Mouse (Mus musculus): Measurements from ENCODE around the gene Tent5c. TPM values are rescaled to one million over a fixed set of nuclear protein-coding genes. Genes with fewer than 3 reads are reported as not detected.
A peak's percentile ranks its signal among the peaks of the same experiment; 100 is the strongest.

Gene Tent5c
- polyA plus RNA-seq, 1 experiment from 2014 or later = 6.7 TPM

- Histone ChIP-seq H3K27me3 (no peaks in the 10 kb centered on the region), H3K9me3 (no peaks in the 10 kb centered on the region), H3K4me2 (replicated peaks) (no peak overlapping the region), H3K4me3 (no peak overlapping the region), H3K9ac (no peak overlapping the region), H3K27ac (no peak overlapping the region), H3K36me3 (no peaks in the 10 kb centered on the region), H3K4me1 (no peaks in the 10 kb centered on the region)
- no peak for ATAC-seq (ENCODE audit: low FRiP score, low read depth)
- WGBS = 76% methylated on average over 4 of the region's 4 CpGs
Observed at GRCm38 (mm10) chr3:100507174-100507573, 18.1 kb upstream of the Tent5c start.

- no peak; the same call in 1 of the 2 replicates for ATAC-seq (ENCODE audit: low FRiP score, low read depth)
- H3K27me3 ChIP-seq = no peaks in the 10 kb centered on the region
- no peak overlapping the region for H3K9ac ChIP-seq
- no peak overlapping the region for H3K4me3 ChIP-seq
- 71% methylated on average over 2 of the region's 2 CpGs for WGBS
- H3K27ac ChIP-seq = no peak overlapping the region
- no peaks in the 10 kb centered on the region for H3K36me3 ChIP-seq
- H3K9me3 ChIP-seq = no peaks in the 10 kb centered on the region
- no peaks in the 10 kb centered on the region for H3K4me1 ChIP-seq
- no peak overlapping the region for H3K4me2 ChIP-seq (replicated peaks)
Observed at GRCm38 (mm10) chr3:100506715-100507114, 17.6 kb upstream of the Tent5c start.

- no peaks in the 10 kb centered on the region for H3K4me1 ChIP-seq
- 0 out of 2 replicates have a peak, but pooled peaks cover 10% of the 10 kb centered on the region for H3K9me3 ChIP-seq
- WGBS = 61% methylated on average over 6 of the region's 6 CpGs
- no peak for ATAC-seq (ENCODE audit: low FRiP score, low read depth)
- H3K27me3 ChIP-seq = no peaks in the 10 kb centered on the region
- no peak overlapping the region for H3K4me2 ChIP-seq (replicated peaks)
- no peak overlapping the region for H3K4me3 ChIP-seq
- no peak overlapping the region for H3K9ac ChIP-seq
- no peaks in the 10 kb centered on the region for H3K36me3 ChIP-seq
- H3K27ac ChIP-seq = no peak overlapping the region
Observed at GRCm38 (mm10) chr3:100503882-100504281, 14.8 kb upstream of the Tent5c start.

GRCm38 (mm10) chr3:100502516-100502915, 13.4 kb upstream of the Tent5c start:
- 79% methylated on average over 6 of the region's 6 CpGs for WGBS

GRCm38 (mm10) chr3:100501899-100502298, 12.8 kb upstream of the Tent5c start:
- Histone ChIP-seq H3K36me3 (no peaks in the 10 kb centered on the region), H3K4me1 (no peaks in the 10 kb centered on the region), H3K4me3 (no peak overlapping the region), H3K9me3 (0 out of 2 replicates have a peak, but pooled peaks cover 10% of the 10 kb centered on the region), H3K9ac (no peak overlapping the region), H3K4me2 (replicated peaks) (no peak overlapping the region), H3K27me3 (no peaks in the 10 kb centered on the region), H3K27ac (no peak overlapping the region)
- ATAC-seq (ENCODE audit: low FRiP score, low read depth) = no peak

More at GRCm38 (mm10) chr3:100502516-100502915, 13.4 kb upstream of the Tent5c start:
- Histone ChIP-seq H3K27ac (no peak overlapping the region), H3K4me1 (no peaks in the 10 kb centered on the region), H3K4me3 (no peak overlapping the region), H3K36me3 (no peaks in the 10 kb centered on the region), H3K27me3 (no peaks in the 10 kb centered on the region), H3K4me2 (replicated peaks) (no peak overlapping the region), H3K9ac (no peak overlapping the region), H3K9me3 (0 out of 2 replicates have a peak, but pooled peaks cover 10% of the 10 kb centered on the region)
- ATAC-seq (ENCODE audit: low FRiP score, low read depth) = no peak

GRCm38 (mm10) chr3:100496081-100496480, 7.0 kb upstream of the Tent5c start:
- H3K9ac ChIP-seq = no peak overlapping the region
- no peak overlapping the region for H3K4me2 ChIP-seq (replicated peaks)
- H3K27ac ChIP-seq = no peak overlapping the region
- 0 out of 2 replicates have a peak, but pooled peaks cover 10% of the 10 kb centered on the region for H3K9me3 ChIP-seq
- no peak overlapping the region for H3K4me3 ChIP-seq
- H3K4me1 ChIP-seq = no peaks in the 10 kb centered on the region
- no peak for ATAC-seq (ENCODE audit: low FRiP score, low read depth)
- 67% methylated on average over 3 of the region's 3 CpGs for WGBS
- no peaks in the 10 kb centered on the region for H3K36me3 ChIP-seq
- no peaks in the 10 kb centered on the region for H3K27me3 ChIP-seq

GRCm38 (mm10) chr3:100495456-100495855, 6.3 kb upstream of the Tent5c start:
- 0 out of 2 replicates have a peak, but pooled peaks cover 8% of the 10 kb centered on the region for H3K9me3 ChIP-seq
- H3K27ac ChIP-seq = no peak overlapping the region
- no peak overlapping the region for H3K9ac ChIP-seq
- no peaks in the 10 kb centered on the region for H3K36me3 ChIP-seq
- peaks cover under 1% of the 10 kb centered on the region; the same call in 1 of the 2 replicates for H3K4me1 ChIP-seq
- WGBS = 85% methylated on average over 16 of the region's 16 CpGs
- H3K27me3 ChIP-seq = no peaks in the 10 kb centered on the region; the same call in 1 of the 2 replicates
- H3K4me3 ChIP-seq = no peak overlapping the region
- no peak for ATAC-seq (ENCODE audit: low FRiP score, low read depth)
- no peak overlapping the region for H3K4me2 ChIP-seq (replicated peaks)

- 84% methylated on average over 5 of the region's 5 CpGs for WGBS
- Histone ChIP-seq H3K27ac (no peak overlapping the region), H3K4me3 (no peak overlapping the region), H3K4me1 (peaks cover 6% of the 10 kb centered on the region), H3K9ac (no peak overlapping the region), H3K4me2 (replicated peaks) (no peak overlapping the region), H3K27me3 (peaks cover 3% of the 10 kb centered on the region; the same call in 1 of the 2 replicates), H3K36me3 (no peaks in the 10 kb centered on the region), H3K9me3 (0 out of 2 replicates have a peak, but pooled peaks cover 3% of the 10 kb centered on the region)
- ATAC-seq (ENCODE audit: low FRiP score, low read depth) = no peak
Observed at GRCm38 (mm10) chr3:100494912-100495311, 5.8 kb upstream of the Tent5c start.

- Histone ChIP-seq H3K4me2 (replicated peaks) (peak overlapping the region; percentile 99), H3K9me3 (no peaks in the 10 kb centered on the region), H3K4me3 (peak overlapping the region; percentile 65), H3K27ac (no peak overlapping the region), H3K9ac (peak overlapping the region; percentile 71), H3K4me1 (peaks cover 22% of the 10 kb centered on the region), H3K27me3 (peaks cover 44% of the 10 kb centered on the region), H3K36me3 (no peaks in the 10 kb centered on the region)
- ATAC-seq (ENCODE audit: low FRiP score, low read depth) = no peak
- WGBS = 19% methylated on average over 4 of the region's 4 CpGs
Observed at GRCm38 (mm10) chr3:100490010-100490300, 831 bp upstream of the Tent5c start.

- Histone ChIP-seq H3K4me1 (peaks cover 22% of the 10 kb centered on the region), H3K4me3 (peak overlapping the region; percentile 65), H3K4me2 (replicated peaks) (peak overlapping the region; percentile 99), H3K9ac (peak overlapping the region; percentile 72), H3K27me3 (peaks cover 44% of the 10 kb centered on the region), H3K9me3 (no peaks in the 10 kb centered on the region), H3K27ac (no peak overlapping the region), H3K36me3 (no peaks in the 10 kb centered on the region)
- peak; percentile 17 for ATAC-seq (ENCODE audit: low FRiP score, low read depth)
- 1% methylated on average over 65 of the region's 66 CpGs for WGBS
Observed at GRCm38 (mm10) chr3:100488251-100489132, 632 bp downstream of the Tent5c start.

GRCm38 (mm10) chr3:100487046-100487445, 2.1 kb downstream of the Tent5c start:
- Histone ChIP-seq H3K4me1 (peaks cover 22% of the 10 kb centered on the region), H3K36me3 (no peaks in the 10 kb centered on the region), H3K27ac (no peak overlapping the region), H3K27me3 (peaks cover 44% of the 10 kb centered on the region), H3K9ac (no peak overlapping the region), H3K4me3 (peak overlapping the region; percentile 65; the same call in 1 of the 2 replicates), H3K9me3 (no peaks in the 10 kb centered on the region), H3K4me2 (replicated peaks) (peak overlapping the region; percentile 9; the same call in 1 of the 2 replicates)
- 71% methylated on average over 2 of the region's 2 CpGs for WGBS
- no peak for ATAC-seq (ENCODE audit: low FRiP score, low read depth)

GRCm38 (mm10) chr3:100485390-100486132, 3.6 kb downstream of the Tent5c start:
- 55% methylated on average over 11 of the region's 11 CpGs for WGBS
- Histone ChIP-seq H3K27ac (no peak overlapping the region), H3K4me1 (peaks cover 22% of the 10 kb centered on the region), H3K36me3 (no peaks in the 10 kb centered on the region), H3K4me2 (replicated peaks) (no peak overlapping the region), H3K9ac (no peak overlapping the region), H3K27me3 (peaks cover 44% of the 10 kb centered on the region), H3K9me3 (no peaks in the 10 kb centered on the region), H3K4me3 (no peak overlapping the region)
- ATAC-seq (ENCODE audit: low FRiP score, low read depth) = no peak
